Mouse (Mus musculus): ENCODE results near the gene Sirt3. TPM values are rescaled to one million over a fixed set of nuclear protein-coding genes. Genes with fewer than 3 reads are reported as not detected.

The Sirt3 gene
- total and polyA plus RNA-seq, 2 experiments, result 150 to 155 TPM

DNA sequence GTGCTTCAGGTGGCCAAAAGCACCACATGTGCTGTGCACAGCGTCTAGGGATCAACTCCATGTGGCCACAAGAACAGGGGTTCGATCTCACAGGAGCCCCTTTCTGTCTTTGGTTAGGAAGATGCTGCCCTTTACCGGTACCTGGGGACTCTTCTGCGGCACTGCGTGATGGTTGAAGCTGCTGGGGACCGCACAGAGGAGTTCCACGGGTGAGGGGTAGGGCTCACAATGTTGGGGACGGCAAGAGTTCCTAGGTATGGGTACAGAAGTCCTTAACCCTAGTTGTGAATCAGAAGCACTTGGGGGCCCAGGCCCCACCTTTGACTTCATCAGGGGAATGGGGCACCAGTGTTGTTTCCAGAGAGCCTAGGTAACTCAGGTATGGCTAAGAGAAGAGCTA, 23.4 kb downstream of the Sirt3 start:
- Histone ChIP-seq H3K27me3 (ENCODE audit: control insufficient read depth, insufficient read depth, low read length) (no peaks in the 10 kb centered on the region), H3K4me3 (ENCODE audit: insufficient read depth, low read depth, low read length) (no peak overlapping the region), H3K27ac (replicated peaks; ENCODE audit: insufficient read depth, low read depth, low read length) (no peak overlapping the region), H3K36me3 (ENCODE audit: control insufficient read depth, insufficient read depth, low read length) (peaks cover 19% of the 10 kb centered on the region), H3K4me1 (ENCODE audit: control insufficient read depth, insufficient read depth, low read length) (peaks cover 21% of the 10 kb centered on the region), H3K9ac (ENCODE audit: low read depth, low read length) (no peak overlapping the region), H3K79me2 (ENCODE audit: control insufficient read depth, insufficient read depth, low read length) (peaks cover 21% of the 10 kb centered on the region)
- 96% methylated on average over 8 of the region's 8 CpGs for WGBS
- TF ChIP-seq CTCF (IDR thresholded peaks at IDR 0.05; ENCODE audit: low read depth, low read length) (no peak), POLR2A (IDR thresholded peaks at IDR 0.05; ENCODE audit: extremely low read depth, insufficient read depth, low read length) (no peak)
- DNase-seq (ENCODE audit: extremely low read depth, low read depth, low spot score), result no peak

DNA sequence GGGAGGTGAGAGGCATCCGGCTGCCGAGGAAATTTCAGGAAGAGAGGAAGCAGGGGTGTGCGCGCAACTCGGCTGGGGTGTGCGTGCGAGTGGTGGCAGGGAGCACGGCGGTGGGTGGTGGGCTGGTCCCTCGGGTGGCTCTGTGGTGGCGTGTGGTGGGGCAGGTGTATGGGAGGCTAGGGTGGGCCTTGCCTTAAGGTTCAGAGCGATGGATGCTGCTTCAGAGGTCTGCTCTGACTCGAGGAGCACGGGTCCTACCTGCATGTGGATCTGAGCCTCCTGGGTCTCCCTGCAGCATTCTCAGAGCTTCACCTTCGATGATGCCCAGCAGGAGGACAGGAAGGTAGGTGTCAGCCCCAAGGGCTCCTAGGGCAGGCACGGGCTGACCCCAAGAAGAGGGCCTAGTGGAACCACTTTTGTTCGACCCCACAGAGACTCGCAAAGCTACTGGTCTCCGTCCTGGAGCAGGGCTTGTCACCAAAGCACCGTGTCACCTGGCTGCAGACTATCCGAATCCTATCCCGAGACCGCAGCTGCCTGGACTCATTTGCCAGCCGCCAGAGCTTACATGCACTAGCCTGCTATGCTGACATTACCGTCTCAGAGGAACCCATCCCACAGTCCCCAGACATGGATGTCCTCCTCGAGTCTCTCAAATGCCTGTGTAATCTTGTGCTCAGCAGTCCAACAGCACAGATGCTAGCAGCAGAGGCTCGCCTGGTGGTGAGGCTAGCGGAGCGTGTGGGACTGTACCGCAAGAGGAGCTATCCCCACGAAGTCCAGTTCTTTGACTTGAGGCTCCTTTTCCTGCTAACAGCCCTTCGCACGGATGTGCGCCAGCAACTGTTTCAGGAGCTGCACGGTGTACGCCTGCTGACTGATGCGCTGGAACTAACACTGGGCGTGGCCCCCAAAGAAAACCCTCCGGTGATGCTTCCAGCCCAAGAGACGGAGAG, 24.3 kb downstream of the Sirt3 start, which contains the start of gene Bet1l:
Gene Bet1l (minus strand): TSS at position 28 of the 956 bp plus-strand sequence.
- H3K36me3 ChIP-seq (ENCODE audit: control insufficient read depth, insufficient read depth, low read length), result peaks cover 10% of the 10 kb centered on the region
- peak within 1 kb of the TSS; percentile 97 for H3K27ac ChIP-seq (replicated peaks; ENCODE audit: insufficient read depth, low read depth, low read length)
- no peak for DNase-seq (ENCODE audit: extremely low read depth, low read depth, low spot score)
- 35% methylated on average over 40 of the region's 40 CpGs for WGBS
- H3K27me3 ChIP-seq (ENCODE audit: control insufficient read depth, insufficient read depth, low read length), result no peaks in the 10 kb centered on the region
- H3K4me1 ChIP-seq (ENCODE audit: control insufficient read depth, insufficient read depth, low read length), result peaks cover 27% of the 10 kb centered on the region
- TF ChIP-seq CTCF (IDR thresholded peaks at IDR 0.05; ENCODE audit: low read depth, low read length), result no peak
- TF ChIP-seq POLR2A (IDR thresholded peaks at IDR 0.05; ENCODE audit: extremely low read depth, insufficient read depth, low read length), result no peak
- H3K79me2 ChIP-seq (ENCODE audit: control insufficient read depth, insufficient read depth, low read length), result peaks cover 25% of the 10 kb centered on the region
- H3K4me3 ChIP-seq (ENCODE audit: insufficient read depth, low read depth, low read length), result peak within 1 kb of the TSS; percentile 92
- peak within 1 kb of the TSS; percentile 91 for H3K9ac ChIP-seq (ENCODE audit: low read depth, low read length)

DNA sequence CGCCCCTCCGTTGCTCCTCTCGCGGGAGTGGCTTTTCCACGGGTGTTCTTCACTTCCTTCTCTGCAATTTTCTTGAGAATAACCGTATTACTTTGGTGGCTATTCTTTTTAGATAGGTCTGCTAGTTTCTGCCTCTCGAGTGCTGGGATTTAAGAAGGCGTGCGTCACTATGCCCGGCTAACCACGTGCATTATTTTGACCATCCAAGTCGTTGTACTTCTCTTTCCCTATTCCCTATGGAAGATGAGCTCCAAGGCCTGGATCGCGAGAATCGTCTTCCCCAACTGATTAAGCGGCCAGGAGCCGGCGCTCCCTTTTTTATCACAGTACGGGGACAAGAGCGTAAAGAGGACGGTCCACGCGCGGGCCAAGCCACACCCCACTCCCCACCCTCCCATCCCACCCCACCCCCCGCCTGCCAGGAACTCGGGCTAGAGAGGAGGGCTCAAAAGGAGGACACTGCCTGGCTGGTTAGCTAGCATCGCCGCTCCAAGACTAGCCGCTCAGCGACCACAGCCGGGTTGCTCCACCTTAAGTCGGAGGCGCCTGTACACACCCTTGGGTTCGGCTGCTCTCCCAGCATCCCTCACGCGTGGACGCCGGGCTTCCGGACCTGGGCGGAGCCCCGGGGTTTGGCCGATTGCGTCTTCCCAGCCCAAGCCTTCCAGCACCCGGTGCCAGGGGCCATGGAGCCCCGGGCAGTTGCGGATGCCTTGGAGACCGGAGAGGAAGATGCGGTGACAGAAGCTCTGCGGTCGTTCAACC, 25.1 kb downstream of the Sirt3 start, which contains the start of gene Ric8a:
Gene Ric8a (plus strand): TSS at position 173 of the 765 bp plus-strand sequence.
- Histone ChIP-seq H3K9ac (ENCODE audit: low read depth, low read length) (peak within 1 kb of the TSS; percentile 91), H3K36me3 (ENCODE audit: control insufficient read depth, insufficient read depth, low read length) (peaks cover 8% of the 10 kb centered on the region; the same call in 1 of the 2 replicates), H3K79me2 (ENCODE audit: control insufficient read depth, insufficient read depth, low read length) (peaks cover 30% of the 10 kb centered on the region), H3K4me1 (ENCODE audit: control insufficient read depth, insufficient read depth, low read length) (peaks cover 35% of the 10 kb centered on the region), H3K27me3 (ENCODE audit: control insufficient read depth, insufficient read depth, low read length) (no peaks in the 10 kb centered on the region), H3K27ac (replicated peaks; ENCODE audit: insufficient read depth, low read depth, low read length) (peak within 1 kb of the TSS; percentile 97), H3K4me3 (ENCODE audit: insufficient read depth, low read depth, low read length) (peak within 1 kb of the TSS; percentile 92)
- peak; percentile 80 for DNase-seq (ENCODE audit: extremely low read depth, low read depth, low spot score)
- WGBS, result under 1% methylated on average over 50 of the region's 50 CpGs
- TF ChIP-seq POLR2A (IDR thresholded peaks at IDR 0.05; ENCODE audit: extremely low read depth, insufficient read depth, low read length) (peak; percentile 66), CTCF (IDR thresholded peaks at IDR 0.05; ENCODE audit: low read depth, low read length) (no peak)

GRCm38 (mm10) chr7:140855860-140856784, 26.0 kb downstream of the Sirt3 start, which contains the start of gene Gm45785:
Gm45785 (minus strand) TSS chr7:140856331.
- WGBS, result under 1% methylated on average over 51 of the region's 51 CpGs
- DNase-seq (ENCODE audit: extremely low read depth, low read depth, low spot score), result peak; percentile 98
- H3K27ac ChIP-seq (replicated peaks; ENCODE audit: insufficient read depth, low read depth, low read length), result peak within 1 kb of the TSS; percentile 97
- TF ChIP-seq CTCF (IDR thresholded peaks at IDR 0.05; ENCODE audit: low read depth, low read length) (no peak), POLR2A (IDR thresholded peaks at IDR 0.05; ENCODE audit: extremely low read depth, insufficient read depth, low read length) (peak; percentile 57)
- H3K9ac ChIP-seq (ENCODE audit: low read depth, low read length), result peak within 1 kb of the TSS; percentile 91
- H3K4me1 ChIP-seq (ENCODE audit: control insufficient read depth, insufficient read depth, low read length), result peaks cover 43% of the 10 kb centered on the region
- H3K36me3 ChIP-seq (ENCODE audit: control insufficient read depth, insufficient read depth, low read length), result peaks cover 8% of the 10 kb centered on the region; the same call in 1 of the 2 replicates
- H3K79me2 ChIP-seq (ENCODE audit: control insufficient read depth, insufficient read depth, low read length), result peaks cover 30% of the 10 kb centered on the region
- H3K27me3 ChIP-seq (ENCODE audit: control insufficient read depth, insufficient read depth, low read length), result no peaks in the 10 kb centered on the region
- H3K4me3 ChIP-seq (ENCODE audit: insufficient read depth, low read depth, low read length), result peak within 1 kb of the TSS; percentile 92

- Histone ChIP-seq H3K36me3 (ENCODE audit: control insufficient read depth, insufficient read depth, low read length) (peaks cover 8% of the 10 kb centered on the region; the same call in 1 of the 2 replicates), H3K4me1 (ENCODE audit: control insufficient read depth, insufficient read depth, low read length) (peaks cover 51% of the 10 kb centered on the region), H3K9ac (ENCODE audit: low read depth, low read length) (peak overlapping the region; percentile 88), H3K27ac (replicated peaks; ENCODE audit: insufficient read depth, low read depth, low read length) (peak overlapping the region; percentile 87), H3K79me2 (ENCODE audit: control insufficient read depth, insufficient read depth, low read length) (peaks cover 30% of the 10 kb centered on the region), H3K27me3 (ENCODE audit: control insufficient read depth, insufficient read depth, low read length) (no peaks in the 10 kb centered on the region), H3K4me3 (ENCODE audit: insufficient read depth, low read depth, low read length) (peak overlapping the region; percentile 83)
- TF ChIP-seq POLR2A (IDR thresholded peaks at IDR 0.05; ENCODE audit: extremely low read depth, insufficient read depth, low read length) (no peak), CTCF (IDR thresholded peaks at IDR 0.05; ENCODE audit: low read depth, low read length) (no peak)
- DNase-seq (ENCODE audit: extremely low read depth, low read depth, low spot score), result no peak
- WGBS, result 44% methylated on average over 9 of the region's 9 CpGs
These were observed 26.9 kb downstream of the Sirt3 start for GRCm38 (mm10) chr7:140855181-140855580.
